Mouse (Mus musculus) left cerebral cortex, adult 18-20 months (tissue): ENCODE measurements around the gene Styx. TPM values are rescaled to one million over a fixed set of nuclear protein-coding genes. Genes with fewer than 3 reads are reported as not detected.
"Not testable (repeated sequence)": the region's sequence is repeated elsewhere in the genome, so short reads cannot be mapped to it uniquely, and the experiment has no call there.

Source experiments
- DNase-seq, 2 experiments: peaks; one replicate each; pipeline ENCODE4 v3.0.0; 2021 to 2022; ENCODE audit warnings: low spot score in 2 of 2, mixed read lengths in 1 of 2
- total RNA-seq, 2 experiments: library from RNA; stranded (reverse); gene quantifications; 2 replicates each; pipeline ENCODE4 v1.2.3; 2021

Styx gene
- total RNA-seq, 2 experiments from 2014 or later = 15.3 to 15.4 TPM

- DNase-seq = peak; percentile 83 to 91
These were observed 21.2 kb upstream of the Styx start, which contains the start of gene Psmc6 for GRCm38 (mm10) chr14:45329589-45330181. Gene Psmc6, plus strand, starts transcription at chr14:45329788.

DNA sequence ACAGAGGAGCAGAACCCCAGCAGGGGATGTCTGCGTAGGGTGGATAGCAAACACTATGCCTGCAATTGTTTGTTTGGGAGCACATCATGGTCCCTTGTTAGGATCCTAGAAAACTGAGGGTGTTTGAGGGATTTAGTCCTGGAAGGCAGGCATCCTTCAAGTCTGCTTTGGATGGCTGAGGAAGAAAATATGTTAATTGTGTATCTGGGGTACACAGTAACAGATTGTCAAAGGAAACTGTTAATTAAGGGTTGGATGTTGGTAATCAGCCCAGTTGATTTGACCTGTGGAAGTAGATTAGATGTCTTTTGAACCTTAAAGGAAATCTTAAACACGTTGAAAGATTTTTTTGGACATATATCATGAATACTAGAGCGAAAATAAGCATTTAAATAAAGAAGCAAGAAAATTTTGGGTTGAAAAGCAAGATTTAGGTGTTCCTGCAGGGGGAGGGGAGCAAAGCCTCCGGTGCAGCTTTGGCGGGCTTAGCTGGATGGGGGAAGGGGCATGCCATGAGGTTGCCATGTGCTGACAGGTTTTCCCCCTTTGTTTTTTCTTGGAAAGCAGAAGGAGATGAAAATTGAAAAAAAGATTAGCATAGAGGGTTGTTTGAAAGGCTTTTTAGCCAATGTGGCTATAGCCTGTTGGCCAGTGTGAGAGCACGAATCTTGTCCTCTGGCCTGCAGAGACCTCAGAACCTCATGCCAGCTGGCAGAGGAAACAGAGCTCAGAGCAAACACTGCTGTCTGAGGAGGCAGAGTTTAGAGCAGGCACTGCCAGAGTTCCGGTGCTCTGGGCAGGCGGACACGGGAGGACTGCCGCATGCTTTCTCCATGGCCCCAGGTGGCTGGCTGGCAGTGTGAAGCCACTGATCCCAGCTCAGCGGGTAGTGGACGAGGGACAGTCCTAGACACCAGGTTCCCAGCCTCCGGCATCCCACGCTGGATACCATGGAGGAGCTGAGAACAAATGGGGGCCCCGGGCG, 13.6 kb downstream of the Styx start:
- DNase-seq = no peak

DNA sequence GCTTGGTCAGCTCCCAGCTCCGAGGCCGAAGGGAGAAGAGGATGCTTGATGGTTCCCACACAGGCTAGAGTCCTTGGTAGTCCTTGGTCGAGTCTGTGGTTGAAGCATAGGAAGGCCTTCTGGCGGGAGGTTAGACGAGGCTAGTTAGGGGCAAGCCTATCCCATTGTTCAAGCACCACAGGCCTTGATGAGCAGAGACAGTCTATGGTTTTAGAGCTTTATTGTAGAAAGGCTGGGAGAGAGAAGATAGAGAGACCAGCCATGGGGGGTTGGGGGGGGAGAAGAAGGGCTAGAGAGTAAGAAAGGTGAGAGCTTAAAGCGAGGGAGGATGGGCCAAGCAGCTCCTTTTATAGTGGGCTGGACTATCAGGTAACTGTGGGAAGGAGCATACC, 14.3 kb downstream of the Styx start:
- no peak for DNase-seq

DNA sequence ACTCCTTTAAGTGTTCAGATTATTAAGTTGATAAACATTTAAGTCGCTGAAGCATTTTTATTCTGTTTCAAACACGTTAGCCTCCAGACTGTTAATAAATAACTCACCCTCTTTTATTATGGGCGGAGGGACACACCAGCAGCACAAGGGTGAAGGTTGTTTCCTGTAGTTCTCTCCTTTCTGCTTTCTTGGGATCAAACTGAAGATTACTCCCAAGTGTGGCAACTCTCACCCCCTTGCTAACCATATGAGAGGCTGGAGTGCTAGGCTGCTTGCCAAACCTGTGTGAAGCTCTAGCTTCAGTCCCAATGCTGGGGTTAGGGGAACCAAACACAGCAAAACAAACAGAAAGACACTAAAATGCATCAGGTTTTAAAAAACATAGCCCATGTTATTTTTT, 27.9 kb downstream of the Styx start:
- DNase-seq = no peak

DNA sequence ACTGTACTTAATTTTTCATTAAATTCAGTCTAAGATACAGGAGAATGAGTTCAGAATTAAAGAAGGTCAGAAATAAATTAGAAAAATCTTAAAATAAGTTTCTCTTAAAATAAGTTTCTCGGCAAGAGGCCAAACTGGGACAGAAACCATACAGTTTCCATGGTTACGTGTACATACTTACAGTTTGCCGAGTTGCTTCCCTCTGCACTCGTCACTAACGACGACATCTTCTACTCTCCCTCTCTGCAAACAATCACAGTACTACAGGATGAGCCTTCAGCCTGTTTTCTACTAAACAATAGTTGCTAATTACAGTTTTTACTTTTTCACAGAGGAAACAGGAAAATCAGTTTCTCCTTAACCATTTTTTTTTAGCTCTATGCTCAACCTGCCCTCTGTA, 29.9 kb downstream of the Styx start:
- DNase-seq = no peak

- no peak for DNase-seq
These were observed 32.0 kb downstream of the Styx start for GRCm38 (mm10) chr14:45382912-45383311.

GRCm38 (mm10) chr14:45385596-45385995, 34.7 kb downstream of the Styx start:
- DNase-seq = no peak

DNA sequence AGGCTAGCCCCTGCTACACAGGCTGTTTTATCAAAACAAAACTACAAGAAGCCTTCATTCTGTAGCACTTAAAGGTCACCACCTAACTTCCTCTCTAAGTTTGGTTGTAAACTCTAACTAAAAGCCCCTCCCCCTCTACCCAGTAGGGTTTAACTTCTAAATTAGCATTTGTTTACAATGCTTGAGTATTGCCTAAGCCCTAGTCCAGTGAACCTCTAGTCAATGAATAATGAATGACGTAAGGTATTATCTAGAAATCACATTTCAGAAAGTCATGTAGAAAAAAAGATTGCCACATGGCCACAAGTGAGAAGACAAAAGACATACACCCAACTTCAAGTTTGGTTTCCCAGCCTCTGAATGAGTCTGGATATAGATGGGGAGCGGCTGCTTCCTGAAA, 36.6 kb downstream of the Styx start:
- no peak for DNase-seq

DNA sequence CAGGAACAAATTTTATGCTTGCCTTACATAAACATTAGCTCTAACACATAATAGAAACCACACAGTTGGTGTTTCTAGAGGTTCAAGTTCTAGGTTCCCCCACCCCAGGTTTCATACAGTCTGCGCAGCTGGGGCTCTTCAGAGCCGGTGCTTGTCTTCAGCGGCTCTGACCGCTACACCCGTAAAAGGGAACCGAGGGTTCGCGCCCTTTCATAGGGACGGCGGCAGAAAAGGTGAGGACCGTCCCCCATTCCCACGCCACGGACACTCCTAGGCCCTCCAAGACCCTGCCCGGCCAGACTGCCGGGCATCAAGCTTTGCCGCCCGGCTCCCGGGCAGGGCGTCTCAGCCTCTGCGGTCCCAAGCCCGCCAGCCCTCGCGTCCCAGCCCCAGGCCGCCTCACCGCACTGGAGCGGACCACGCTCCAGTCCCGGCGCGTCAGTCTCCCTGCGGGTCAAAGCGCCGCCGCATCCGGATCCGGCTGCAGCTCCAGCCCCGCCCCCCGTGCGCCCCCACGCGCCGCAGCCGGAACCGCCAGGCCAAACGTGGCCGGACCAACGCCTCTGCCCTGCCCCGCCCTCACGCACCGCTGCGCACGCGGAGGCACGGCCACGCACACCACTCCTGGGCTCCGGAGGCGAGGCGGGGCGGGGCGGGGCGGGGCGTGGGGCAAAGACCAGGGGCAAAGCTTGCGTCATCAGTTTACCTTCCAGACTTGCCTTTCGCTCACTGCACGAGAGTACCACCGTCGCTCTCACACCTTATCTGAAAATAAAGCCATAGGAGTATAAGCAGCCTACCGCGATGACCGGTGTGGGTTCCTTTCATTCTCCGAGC, 37.7 kb downstream of the Styx start:
- DNase-seq = peak; percentile 91 to 94

- peak in 1 of 2 experiments; percentile 5 for DNase-seq
These were observed 38.3 kb downstream of the Styx start for GRCm38 (mm10) chr14:45389194-45389593.

DNA sequence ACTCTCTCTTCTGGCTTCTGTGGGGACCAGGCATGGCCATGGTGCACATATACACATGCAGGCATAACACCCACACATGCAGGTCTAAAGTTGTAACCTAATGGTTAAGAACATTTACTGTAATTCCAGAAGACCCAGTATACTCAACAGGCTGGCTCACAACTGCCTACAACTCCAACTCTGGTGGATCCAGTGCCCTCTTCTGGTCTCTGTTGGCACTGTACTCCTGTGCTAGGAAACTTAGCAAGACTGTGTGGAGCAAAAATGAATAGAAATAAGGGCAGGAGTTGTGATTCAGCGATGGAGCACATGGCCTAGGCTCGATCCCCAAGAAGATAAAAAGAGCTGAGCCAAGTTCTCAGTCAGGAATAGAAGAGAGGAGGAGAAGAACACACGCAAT, 48.9 kb downstream of the Styx start:
- DNase-seq = no peak

DNA sequence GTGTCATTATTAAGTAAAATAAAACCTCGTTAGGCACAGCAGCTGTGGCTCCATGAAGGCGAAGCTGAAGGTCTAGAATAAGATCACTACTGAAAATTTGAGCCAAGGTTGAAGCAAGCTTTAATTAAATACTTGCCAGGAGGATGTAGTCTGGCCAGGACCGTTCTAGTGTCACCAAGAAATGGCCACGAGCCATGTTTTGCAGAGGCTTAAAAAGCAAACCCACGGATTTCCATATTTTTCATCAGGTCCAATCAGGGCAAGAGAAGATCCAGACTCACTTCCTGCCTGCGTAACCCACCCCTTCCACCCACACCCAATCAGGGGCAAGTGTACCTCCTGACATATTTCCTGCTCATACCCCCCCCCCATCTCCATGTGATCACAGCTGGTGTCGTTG, 52.8 kb downstream of the Styx start:
- DNase-seq = no peak

DNA sequence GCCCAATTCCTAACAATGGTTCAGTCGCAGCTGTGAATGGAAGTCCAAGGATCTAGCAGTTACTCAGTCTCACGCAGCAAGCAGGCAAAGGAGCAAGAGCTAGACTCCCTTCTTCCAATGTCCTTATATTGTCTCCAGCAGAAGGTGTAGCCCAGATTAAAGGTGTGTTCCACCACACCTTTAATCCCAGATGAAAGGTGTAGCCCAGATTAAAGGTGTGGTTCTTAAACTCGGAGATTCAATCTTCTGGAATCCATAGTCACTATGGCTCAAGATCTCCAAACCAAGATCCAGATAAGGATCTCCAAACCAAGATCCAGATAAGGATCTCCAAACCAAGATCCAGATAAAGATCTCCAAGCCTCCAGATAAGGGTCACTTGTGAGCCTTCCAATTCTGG, 53.9 kb downstream of the Styx start, which contains the start of gene Gnpnat1:
Gene Gnpnat1, minus strand, starts transcription at position 101 of the 400 bp plus-strand sequence.
- DNase-seq = not testable (repeated sequence)

DNA sequence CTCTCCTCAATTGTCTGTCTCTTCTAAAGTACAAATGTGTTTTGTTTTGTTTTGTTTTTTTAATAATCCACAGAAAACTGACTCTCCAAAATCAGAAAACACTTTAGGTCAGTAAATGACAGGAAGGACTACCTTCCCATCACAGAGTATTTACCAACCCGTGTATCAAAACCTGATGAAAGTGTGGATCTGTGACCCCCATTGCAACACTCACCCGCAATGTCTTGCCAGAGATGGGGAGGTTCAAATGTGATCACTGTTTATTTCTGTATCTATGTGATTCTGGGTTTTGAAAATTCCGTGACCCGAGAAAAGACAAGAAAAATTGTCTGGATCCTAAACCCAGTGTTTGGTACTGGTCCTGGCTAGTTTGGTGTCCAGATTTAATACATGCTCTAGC, 65.4 kb downstream of the Styx start:
- no peak for DNase-seq

DNA sequence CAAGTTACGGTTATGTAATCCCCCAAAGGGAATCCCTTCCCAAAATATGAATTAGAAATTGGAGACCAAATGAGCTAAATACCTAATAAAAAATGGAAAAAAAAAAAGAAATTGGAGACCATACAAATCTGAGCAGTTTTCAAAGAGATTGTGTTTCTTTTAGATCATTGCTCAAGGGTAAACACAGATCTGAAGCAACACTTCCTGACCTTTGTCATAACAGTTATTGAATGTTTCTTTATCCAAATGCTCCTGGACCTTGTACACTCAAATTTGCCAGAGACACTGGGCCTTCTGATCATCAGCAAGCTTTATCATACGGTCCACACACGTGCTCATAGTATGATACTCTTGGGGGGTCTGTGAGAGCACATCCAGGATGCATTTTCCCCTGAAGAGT, 67.7 kb downstream of the Styx start:
- DNase-seq = no peak

- DNase-seq = no peak
These were observed 68.4 kb downstream of the Styx start for GRCm38 (mm10) chr14:45419323-45419722.

DNA sequence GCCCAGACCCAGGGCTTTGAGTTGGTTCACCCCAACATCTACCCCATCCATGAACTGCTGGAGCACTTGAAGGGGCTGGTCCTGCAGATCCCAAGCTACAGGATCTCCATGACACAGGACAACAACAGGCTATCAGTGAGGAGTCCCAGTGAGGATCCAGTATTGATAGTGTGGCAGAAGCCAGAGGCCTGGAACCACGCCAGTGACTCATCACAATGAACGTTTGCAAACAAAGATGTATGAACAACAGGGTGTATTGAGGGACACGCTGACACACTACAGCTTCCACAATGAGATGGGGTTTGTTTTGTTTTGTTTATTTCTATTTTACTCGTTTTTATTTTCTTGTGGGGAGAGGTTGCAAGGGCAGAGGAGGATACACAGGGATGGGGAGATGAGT, 71.5 kb downstream of the Styx start:
- peak in 1 of 2 experiments; percentile 31 for DNase-seq

GRCm38 (mm10) chr14:45423220-45423619, 72.3 kb downstream of the Styx start:
- peak in 1 of 2 experiments; percentile 32 for DNase-seq

DNA sequence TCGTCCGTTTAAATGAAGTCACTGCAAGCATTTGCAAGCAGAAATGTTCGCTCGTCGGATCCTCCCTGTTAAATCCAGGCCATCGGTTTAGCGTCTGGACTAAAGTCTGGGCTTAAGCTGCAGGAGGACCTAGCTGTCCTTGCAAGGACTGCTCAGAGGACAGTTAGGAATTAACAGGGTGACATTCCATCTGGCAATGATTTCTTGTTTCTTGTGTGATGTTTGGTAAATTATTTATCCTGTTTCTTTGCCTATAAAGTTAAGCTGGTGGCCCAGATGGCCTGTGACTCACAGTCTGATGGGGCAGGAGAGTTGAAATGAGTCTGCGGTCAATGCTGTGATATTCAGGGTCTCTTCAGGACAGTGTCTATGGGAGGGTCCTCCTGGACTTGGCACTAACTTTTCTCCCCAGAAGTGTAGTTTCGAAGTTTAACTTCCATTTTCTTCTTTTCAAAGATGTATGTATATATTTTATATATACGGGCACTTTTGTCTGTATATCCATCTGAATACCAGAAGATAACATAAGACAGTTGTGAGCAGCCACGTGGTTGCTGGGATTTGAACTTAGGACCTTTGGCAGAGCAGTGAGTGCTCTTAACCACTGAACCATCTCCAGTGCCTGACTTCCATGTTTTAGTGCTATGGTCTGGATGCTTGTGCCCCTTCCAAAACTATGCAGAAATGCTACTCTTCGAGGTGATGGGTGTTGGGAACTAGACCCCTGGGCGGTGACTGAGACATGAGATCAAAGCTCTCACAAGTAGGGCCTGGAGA, 79.4 kb downstream of the Styx start:
- DNase-seq = no peak

GRCm38 (mm10) chr14:45432003-45432402, 81.1 kb downstream of the Styx start:
- DNase-seq = peak in 1 of 2 experiments; percentile 24

- DNase-seq = no peak
These were observed 83.3 kb downstream of the Styx start for GRCm38 (mm10) chr14:45434220-45434619.
